Mouse (Mus musculus) inflammation-experienced regulatory T-cells (primary cell): ENCODE measurements around the gene Rmnd1. TPM values are rescaled to one million over a fixed set of nuclear protein-coding genes. Genes with fewer than 3 reads are reported as not detected.

ENCODE experiments used
- polyA plus RNA-seq, 2 experiments: library from polyadenylated mRNA; unstranded; fragments of 100-300 nt; shearing (Covaris generic); gene quantifications; one replicate each; pipeline ENCODE4 v1.2.1; 2017

Rmnd1 gene
- polyA plus RNA-seq: 10 to 100 TPM; 48.8 to 60.6 TPM

GRCm38 (mm10) chr10:4432123-4432931, at the start of gene Rmnd1, which contains the start of gene Armt1:
Rmnd1 (minus strand) TSS chr10:4432388.
Armt1 (plus strand) TSS chr10:4432467.

GRCm38 (mm10) chr10:4387701-4388383, 44.3 kb downstream of the Rmnd1 start, which contains the start of gene Zbtb2:
Zbtb2 (minus strand) TSS chr10:4388108.

Other genes starting within 250 kb of the Rmnd1 start
- 1 to 10 TPM; 5.5 to 8.9 TPM for gene Akap12, start 166.0 kb downstream of the Rmnd1 start, polyA plus RNA-seq
- gene Zbtb2, start 44.3 kb downstream of the Rmnd1 start, polyA plus RNA-seq: 10 to 100 TPM; 46.2 to 64.2 TPM
- gene Armt1, start 79 bp upstream of the Rmnd1 start, polyA plus RNA-seq: 10 to 100 TPM; 22.6 to 23.6 TPM
- under 1 TPM in 1 of 2 experiments, not detected in 1; 0.94 TPM for gene Ccdc170, start 50.1 kb upstream of the Rmnd1 start, polyA plus RNA-seq
- 1 to 10 TPM; 1.1 to 1.6 TPM for gene Esr1, start 179.2 kb upstream of the Rmnd1 start, polyA plus RNA-seq